Mouse (Mus musculus): ENCODE data around the gene Rpl36al.
"Not testable (repeated sequence)": the region's sequence is repeated elsewhere in the genome, so short reads cannot be mapped to it uniquely, and the experiment has no call there.

The Rpl36al gene

DNA sequence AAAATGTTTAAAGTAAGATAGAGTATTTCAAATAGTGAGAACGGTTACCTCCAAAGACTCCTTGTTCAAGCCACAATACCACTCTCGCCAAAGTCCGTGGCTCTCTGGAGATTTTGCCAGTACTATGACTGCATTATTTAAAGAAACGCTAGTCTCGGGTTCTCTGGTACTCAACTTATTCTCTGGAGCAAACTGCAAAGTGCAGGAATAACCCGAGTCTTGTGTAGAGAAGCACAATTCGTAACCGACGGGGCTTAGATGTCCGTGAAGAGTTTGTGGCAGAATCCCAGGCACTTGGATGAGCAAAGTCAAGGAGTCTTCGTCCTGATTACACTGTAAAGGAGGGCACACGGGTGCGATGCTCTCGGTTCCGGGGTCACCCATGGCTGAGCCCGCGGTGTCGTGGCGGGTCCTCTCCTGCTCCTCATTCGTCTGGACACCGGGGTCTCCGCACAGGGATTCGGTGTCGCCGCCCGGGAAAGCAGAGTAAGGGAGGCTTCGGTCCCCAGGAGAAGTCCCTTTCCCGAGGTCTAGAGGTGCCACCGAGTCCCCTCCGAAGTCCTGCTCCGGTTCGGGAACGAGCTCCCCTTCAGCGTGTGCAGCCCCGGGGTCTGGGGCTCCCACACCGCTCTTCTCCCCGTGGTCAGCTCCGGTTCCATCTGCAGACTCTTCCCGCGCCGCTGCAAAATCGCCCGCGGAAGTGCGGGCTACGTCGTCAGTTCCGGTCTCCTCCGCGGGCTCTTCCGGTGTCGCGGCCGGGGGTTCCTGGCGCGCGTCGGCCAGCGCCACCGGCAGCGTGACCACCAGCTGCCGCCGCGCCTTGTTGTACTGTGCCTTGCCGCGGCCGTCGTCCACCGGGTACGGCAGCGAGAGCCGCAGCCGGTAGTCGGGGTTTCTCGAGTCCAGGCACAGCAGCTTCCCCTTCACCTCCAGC, 12.8 kb upstream of the Rpl36al start, which contains the start of gene Gm49383:
Gene Gm49383, minus strand, starts transcription at position 661 of the 934 bp plus-strand sequence.
- DNase-seq (ENCODE audit: low spot score in 2 of 2), result peak; percentile 61 to 66

DNA sequence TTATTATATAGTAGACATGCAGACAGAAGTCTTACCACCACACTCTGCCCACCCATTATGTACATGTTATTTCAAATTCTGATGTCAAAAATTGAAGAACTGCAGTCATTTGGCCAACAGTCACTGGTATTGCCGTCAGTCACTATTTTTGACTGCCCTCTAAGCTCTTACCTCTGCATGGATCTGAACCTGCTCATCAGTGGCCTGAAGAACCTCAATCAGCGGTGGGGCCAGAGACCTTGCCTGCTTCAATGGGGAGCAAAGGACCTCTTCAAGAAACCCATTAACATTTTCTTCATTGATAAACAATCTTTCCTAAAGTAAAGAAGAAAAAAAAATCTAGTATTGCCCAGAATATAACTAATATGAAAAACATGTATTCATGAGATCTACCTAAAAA, 8.8 kb upstream of the Rpl36al start:
- no peak for DNase-seq (ENCODE audit: low spot score in 2 of 2)

DNA sequence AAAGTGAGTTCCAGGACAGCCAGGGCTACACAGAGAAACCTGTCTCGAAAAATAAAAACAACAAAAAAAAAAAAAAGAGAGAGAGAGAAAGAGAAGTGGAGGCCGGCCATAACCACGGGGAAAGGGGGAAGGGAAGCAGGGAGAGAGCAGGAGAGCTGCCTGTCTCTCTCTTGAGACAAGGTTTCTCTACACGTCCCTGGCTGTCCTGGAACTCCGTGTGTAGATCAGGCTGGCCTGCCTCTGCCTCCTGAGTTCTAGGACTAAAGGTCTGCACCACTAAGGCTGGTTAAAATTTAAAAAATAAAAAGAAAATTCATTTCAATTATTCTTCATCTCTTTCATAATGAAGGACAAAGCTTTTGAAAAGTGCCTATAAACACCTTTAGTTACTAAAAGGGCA, 7.5 kb upstream of the Rpl36al start:
- no peak for DNase-seq (ENCODE audit: low spot score in 2 of 2)

DNA sequence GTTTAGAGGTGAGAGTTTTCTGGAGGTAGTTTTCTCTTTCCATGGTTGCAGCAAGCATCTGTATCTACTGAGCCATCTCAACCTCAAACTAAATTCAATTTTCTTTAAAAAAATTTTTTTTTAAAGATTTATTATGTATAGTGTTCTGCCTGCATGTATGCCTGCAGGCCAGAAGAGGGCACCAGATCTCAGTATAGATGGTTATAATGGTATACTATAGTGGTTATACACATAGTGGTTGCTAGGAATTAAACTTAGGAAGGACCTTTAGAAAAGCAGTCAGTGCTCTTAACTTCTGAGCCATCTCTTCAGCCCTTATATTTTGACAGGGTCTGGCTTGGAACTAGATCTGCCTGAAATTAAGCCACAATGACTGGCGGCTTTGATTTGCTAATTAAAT, 6.6 kb upstream of the Rpl36al start:
- no peak for DNase-seq (ENCODE audit: low spot score in 2 of 2)

DNA sequence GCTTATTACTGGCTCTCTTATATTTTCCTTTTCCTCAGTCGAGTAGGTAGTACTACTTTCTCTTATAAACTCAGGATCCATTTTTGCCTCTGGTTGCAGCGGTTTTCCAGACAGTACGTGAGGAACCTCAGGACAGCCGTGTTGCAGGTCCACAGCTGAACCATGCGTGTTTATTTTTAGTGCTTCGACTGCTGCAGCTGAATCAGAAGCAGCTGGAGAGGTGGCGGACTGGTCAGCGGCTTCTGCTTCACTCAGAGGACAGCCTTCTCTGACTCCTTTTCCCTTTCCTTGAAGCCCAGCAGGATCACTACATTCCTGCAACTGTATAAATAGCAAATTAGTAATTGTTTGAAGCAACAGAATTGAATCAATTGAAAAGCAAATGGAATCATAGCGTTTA, 6.2 kb upstream of the Rpl36al start:
- DNase-seq (ENCODE audit: low spot score in 2 of 2), result no peak

DNA sequence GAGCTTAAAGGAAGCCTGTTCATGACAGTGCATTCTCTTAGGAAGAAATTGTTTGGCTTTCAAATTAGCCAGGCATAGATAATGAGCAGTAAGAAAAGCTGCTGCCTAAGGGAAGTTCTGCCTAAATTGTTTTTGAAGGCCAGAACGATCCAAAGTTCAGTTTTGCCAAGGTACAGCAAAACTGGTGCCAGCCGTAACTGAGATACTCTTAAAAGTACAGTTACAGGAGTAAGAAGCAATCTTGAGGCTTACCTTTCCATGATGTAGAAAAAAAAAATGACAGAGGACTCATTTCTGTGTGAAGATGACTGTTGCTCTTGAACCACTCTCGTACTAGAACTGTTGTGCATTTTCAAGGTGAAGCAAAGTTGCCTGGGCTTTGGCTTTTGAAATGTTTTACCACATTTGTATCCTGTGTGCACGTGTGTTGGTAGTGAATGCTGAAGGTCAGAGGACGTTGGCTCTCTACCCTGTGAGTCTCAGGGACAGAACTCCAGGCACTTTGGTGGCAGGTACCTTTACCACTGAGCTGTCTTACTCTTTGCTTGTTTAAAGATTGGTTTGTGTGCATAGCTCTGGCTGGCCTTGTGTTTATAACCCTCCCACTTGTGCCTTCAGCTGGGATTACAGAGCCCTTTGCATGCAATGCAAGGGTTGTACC, 3.1 kb upstream of the Rpl36al start:
- no peak for DNase-seq (ENCODE audit: low spot score in 2 of 2)

DNA sequence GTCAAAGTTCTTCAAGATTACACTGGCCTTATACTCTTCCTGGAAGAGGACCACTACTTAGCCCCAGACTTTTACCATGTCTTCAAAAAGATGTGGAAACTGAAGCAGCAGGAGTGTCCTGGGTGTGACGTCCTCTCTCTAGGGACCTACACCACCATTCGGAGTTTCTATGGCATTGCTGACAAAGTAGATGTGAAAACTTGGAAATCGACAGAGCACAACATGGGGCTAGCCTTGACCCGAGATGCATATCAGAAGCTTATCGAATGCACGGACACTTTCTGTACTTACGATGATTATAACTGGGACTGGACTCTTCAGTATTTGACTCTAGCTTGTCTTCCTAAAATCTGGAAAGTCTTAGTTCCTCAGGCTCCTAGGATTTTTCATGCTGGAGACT, 1.5 kb upstream of the Rpl36al start:
- DNase-seq (ENCODE audit: low spot score in 2 of 2), result no peak

DNA sequence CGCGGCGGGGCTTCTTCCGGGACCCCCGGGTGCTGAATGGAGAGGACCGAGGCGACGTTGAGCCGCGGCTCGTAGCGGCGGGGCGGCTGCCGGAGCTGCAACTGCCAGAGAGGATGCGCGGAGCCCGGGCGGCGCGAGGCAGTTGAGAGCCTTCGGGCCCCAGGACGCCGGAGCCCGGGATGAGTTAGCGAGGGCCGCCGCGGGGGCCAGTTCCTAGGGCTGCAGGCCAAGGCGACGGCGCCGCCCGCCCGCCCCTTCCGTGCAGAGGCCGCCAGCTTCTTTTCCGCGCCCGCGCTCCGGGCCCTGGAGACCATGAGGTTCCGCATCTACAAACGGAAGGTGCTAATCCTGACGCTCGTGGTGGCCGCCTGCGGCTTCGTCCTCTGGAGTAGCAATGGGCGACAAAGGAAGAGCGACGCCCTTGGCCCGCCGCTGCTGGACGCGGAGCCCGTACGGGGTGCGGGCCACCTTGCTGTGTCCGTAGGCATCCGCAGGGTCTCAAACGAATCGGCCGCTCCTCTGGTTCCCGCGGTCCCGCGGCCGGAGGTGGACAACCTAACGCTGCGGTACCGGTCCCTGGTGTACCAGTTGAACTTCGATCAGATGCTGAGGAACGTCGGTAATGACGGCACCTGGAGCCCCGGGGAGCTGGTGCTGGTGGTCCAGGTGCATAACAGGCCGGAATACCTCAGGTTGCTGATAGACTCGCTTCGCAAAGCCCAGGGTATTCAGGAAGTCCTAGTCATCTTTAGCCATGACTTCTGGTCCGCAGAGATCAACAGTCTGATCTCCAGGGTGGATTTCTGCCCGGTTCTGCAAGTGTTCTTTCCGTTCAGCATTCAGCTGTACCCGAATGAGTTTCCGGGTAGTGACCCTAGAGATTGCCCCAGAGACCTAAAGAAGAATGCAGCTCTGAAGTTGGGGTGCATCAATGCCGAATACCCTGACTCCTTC, 736 bp upstream of the Rpl36al start:
- DNase-seq (ENCODE audit: low spot score in 2 of 2), result peak; percentile 44 to 59

DNA sequence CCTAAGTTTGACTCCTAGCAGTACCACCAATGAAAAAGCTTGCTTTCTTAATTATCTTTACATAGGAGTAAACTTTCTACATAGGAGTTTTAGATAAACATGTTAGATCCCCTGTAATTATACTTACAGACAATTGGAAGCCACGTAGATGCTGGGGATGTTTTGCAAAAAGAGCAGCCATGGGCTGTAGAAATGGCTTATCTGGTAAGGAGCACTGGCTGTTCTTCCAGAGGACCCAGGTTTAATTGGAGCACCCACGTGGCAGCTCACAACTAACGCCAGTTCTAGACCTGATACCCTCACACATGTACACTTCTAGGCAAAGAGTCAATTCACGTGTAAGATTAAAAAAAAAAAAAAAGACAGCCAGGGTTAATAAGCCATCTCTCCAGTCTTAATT, 2.1 kb downstream of the Rpl36al start:
- DNase-seq (ENCODE audit: low spot score in 2 of 2), result no peak

DNA sequence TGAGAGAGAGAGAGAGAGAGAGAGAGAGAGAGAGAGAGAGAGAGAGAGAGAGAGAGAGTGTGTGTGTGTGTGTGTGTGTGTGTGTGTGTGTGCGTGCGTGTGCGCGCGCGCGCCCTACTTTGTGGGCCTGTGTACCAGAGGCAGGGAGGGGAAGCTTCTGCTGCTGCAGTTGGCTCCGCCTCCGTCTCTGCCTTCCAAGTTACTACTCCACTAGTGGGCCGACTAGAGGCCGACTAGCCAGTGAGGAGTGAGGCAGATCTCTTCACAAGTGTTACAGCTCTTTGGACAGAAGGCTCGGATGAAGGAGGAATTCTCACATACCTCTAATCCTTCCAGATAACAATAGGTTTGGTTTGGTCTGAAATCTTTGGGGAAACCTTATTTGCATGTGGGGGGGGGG, 4.5 kb downstream of the Rpl36al start:
- no peak for DNase-seq (ENCODE audit: low spot score in 2 of 2)

DNA sequence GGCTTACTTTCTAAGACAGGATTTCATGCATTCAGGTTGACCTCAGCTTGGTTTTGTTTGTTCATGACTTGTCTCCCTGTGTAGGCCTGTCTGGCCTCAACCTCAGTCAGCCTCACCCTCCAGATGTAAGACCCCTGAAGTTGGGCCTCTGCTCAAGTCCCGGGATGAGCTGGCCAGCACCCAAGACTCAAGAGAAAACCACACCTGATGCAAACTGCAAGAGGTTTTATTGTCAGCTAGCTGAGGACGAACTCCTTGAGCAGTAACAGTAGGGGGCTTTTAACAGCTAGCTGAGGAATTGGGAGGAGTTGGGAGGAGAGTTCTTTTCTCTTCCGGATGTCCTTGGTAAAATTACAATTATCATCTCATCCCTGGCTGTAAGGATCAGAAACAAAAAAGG, 6.4 kb downstream of the Rpl36al start:
- DNase-seq (ENCODE audit: low spot score in 2 of 2), result no peak

DNA sequence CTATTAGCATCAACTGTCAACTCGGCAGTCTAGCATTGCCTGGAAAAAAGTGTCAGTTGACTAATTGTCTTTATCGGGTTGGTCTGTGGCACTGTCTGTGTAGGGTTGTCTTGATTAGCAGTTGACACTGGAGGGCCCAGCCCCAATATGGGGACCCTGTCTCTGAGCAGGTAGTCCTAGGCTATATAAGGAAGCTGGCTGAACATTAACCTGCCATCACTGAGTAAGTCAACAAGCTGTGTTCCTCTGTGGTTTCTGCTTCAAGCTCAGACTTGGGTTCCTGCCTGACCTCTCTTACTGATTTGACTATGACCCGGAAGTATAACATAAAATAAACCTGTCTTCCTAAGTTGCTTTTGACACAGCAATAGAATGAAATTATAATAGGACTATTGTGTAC, 7.9 kb downstream of the Rpl36al start:
- DNase-seq (ENCODE audit: low spot score in 2 of 2), result no peak

DNA sequence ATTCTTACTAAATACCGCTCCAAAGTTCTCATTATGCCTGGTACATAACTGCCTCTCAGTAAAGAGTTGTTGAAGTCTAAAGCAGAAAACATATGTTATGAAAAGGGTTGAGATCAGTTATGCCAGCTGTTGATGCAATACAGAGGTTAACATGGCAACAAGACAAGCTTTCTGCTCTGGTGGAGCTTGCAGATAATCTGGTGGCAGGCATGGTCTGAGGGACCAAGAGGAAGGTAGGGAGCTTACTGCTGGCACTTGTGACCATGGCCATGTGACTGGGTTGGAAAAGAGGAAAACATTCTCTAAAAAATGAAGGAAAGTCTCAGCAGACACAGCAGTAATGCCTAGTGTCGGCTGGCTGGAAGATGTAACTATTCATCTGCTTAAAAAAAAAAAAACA, 12.6 kb downstream of the Rpl36al start:
- no peak for DNase-seq (ENCODE audit: low spot score in 2 of 2)

DNA sequence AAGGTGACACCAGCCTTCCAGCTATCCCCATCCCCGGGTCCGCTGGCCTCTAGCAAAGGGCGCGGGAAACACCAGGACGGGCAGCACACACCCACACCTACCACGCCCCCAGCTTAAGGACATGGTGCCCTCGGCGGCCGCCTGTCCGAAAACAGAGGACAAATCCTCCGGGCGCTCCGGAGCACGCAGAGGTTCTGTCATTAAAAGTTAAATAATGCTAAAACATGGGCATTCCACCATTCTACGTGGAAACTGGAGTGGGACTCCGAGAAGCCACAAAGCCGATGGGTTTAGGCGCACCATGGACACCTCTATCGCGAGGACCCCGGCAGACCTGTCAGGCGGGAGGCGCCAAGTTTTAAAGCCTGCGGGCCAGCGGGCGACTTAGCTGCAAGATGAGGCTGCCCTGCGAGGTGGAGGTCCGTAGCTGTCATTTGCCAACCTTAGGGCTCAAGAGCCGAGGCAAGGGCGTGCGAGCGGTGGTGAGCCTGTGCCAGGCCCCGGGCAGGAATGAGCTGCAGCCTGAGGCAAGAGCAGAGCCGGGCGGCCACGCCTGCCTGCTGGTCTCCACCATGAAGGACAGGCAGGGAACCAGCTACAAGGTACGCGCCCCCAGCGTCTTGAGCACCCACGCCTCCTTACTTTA, 15.3 kb downstream of the Rpl36al start, which contains the start of gene Lrr1:
Gene Lrr1, plus strand, starts transcription at position 354 of the 646 bp plus-strand sequence.
- DNase-seq (ENCODE audit: low spot score in 2 of 2), result peak; percentile 85 to 92

DNA sequence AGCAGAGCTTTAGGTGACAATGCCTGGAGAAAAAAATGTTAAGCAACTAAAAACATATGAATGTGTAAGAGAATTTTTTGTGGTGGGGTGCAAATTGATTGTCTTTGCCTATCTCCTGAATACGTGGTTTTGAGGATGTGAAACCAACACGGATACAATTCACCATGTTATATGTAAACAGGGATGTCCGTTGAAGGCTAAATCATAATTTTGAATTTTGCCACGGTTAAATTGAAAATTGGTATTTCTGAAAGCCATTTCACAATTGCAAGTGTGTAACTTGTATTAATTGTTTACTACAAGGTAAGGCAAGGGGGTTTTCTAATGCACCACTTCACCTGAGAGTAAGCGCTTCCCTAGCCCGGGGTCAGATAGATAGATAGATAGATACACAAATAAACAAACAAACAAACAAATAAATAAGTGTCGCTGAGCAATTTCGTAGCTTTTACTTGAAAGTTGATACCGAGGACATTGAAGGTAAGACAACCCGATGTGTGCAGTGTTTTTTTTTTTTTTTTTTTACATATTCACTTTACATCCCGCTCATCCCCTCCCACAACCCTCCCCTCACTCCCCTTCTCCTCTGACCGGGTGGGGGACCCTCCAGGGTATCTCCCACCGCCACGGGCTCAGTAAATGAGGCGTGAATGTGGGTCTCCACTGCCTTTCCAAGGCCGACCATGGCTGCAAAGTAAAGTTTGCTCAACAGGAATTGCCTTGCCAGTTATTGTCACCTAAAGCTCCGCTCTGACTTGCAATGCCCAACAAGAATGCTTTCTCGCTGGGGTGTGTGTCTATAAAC, 16.0 kb downstream of the Rpl36al start:
- no peak for DNase-seq (ENCODE audit: low spot score in 2 of 2)

DNA sequence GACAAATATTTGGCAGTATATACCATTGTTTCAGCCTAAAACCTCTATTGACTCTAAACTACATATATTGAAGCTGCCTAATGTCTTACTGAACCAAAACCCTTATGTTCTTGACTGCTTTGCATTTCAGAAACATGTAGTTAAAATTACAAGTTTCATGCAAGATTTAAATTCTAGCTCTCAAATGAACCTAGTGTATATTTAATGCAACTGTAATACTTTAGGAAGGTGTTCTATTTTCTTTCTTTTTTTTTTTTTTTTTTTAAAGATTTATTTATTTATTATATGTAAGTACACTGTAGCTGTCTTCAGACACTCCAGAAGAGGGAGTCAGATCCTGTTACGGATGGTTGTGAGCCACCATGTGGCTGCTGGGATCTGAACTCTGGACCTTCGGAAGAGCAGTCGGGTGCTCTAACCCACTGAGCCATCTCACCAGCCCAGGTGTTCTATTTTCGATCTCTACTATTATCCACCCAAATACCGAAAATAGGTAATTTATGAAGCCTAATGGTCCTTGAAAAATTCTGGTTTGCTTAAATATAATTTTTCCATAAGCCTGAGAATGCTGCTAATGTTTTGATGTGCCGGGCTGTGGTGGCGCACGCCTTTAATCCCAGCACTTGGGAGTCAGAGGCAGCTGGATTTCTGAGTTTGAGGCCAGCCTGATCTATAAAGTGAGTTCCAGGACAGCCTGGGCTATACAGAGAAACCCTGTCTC, 16.9 kb downstream of the Rpl36al start:
- not testable (repeated sequence) for DNase-seq (ENCODE audit: low spot score in 2 of 2)

DNA sequence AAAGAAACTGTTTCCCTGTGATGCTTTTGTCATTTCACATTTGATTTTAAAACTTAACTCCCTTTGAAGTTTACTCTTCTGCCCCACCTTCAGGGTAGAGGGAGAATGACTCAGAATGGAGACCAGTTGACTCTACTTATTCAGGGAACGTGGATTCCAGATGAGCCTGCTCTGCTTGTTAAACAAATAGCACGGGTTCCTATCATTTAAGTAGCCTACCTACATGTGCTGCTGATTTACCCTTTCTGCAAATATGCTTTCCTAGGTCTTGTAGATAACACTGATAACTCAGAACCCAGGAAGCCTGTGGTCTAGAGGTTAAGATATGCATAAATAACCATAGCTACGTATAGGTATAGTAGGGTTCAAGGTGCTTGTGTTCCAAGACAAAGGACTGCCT, 19.0 kb downstream of the Rpl36al start:
- DNase-seq (ENCODE audit: low spot score in 2 of 2), result no peak

DNA sequence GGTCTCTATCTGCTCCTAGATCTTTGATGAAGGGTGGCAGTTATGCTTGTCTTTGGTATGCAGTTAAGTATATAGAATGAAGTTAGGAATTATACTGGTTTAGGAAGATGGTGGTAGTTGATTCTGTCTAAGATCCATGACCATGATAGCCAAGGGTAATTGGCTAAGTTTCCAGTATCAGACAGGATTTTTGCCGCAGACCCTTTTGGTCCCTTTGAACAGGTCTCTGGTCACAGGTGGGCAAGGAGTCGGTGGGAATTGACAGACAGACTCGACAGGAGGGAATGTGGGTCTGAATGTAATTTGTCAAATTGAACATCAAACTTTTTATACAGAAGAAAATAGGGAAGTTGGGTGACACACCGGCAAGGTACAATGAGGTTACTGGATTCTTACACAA, 20.3 kb downstream of the Rpl36al start:
- DNase-seq (ENCODE audit: low spot score in 2 of 2), result not testable (repeated sequence)

DNA sequence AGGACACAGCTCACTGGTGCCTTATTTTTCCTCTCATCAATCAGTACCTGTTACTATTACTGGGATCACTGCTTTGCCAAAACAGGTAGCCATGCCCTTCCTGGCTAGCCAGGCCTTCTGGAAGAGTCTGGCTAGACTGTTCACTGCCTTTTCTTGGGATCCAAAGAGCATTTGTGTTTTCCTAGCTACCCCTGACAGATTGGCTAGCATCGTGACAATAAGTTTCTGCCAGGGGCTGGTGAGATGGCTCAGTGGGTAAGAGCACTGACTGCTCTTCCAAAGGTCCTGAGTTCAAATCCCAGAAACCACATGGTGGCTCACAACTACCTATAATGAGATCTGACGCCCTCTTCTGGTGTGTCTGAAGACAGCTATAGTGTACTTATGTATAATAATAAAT, 23.2 kb downstream of the Rpl36al start:
- not testable (repeated sequence) for DNase-seq (ENCODE audit: low spot score in 2 of 2)

DNA sequence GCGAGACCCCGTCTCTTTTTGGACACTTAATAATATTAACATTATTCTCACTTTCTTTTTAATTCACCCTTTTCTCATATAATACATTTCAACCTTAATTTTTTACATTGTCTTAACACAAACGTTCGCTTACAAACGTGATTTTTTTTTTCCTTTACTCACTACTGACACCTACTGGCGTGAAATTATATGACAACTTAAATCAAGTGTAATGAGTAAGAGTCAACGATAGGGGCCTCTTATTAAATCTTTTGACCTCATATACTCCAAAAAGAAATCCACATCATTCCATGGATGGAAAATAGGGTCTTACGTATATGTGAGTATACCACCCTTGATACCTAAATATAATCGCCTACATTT, 24.3 kb downstream of the Rpl36al start:
- peak in 1 of 2 experiments; percentile 27 for DNase-seq (ENCODE audit: low spot score in 2 of 2)

Data from right cerebral cortex, adult 2 months (tissue).